Mouse (Mus musculus): ENCODE measurements around the gene Tas2r131.
"Not testable (repeated sequence)": the region's sequence is repeated elsewhere in the genome, so short reads cannot be mapped to it uniquely, and the experiment has no call there.

Tas2r131 gene

DNA sequence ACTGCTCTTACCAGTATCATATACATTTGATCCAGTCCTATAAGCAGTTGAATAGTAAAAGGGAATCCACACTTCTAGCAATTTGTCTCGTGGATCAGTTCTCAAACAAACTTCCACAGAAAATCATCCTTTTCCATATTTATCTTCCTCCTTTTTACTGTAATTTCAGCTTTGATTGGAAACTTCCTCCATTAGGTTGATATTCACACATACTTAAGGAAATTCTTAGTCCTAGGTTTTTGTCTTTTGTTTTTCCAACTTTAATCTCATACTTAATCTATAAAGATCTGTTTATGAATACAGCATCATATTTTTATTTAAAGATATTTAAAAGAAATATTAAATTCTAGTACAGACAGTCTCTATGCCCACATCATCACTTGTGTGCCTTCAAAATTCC is at the start of gene Tas2r131:
Gene Tas2r131 (minus strand): TSS at position 101 of the 400 bp plus-strand sequence.
- ATAC-seq (ENCODE audit: low TSS enrichment) = no peak

DNA sequence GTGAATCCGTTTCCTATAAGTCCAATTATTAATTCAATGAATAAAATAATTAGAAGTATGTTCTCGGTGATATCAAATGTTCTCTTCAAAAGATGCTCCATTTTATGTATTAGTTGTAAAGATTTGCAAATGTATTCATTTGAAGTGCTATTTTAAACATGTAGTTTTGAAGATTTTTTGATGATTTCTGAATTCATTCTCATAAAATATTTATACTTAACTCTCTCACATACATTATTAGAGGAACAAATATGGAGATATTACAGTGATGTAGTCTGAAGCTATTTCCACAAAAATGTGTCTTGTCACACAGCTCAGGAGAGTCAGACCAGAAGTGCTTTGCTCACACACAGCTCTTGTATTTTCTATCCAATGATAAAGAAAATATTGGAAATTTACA is 23.1 kb upstream of the Tas2r131 start, which contains the start of gene Tas2r109:
Gene Tas2r109 (minus strand): TSS at position 101 of the 400 bp plus-strand sequence.
- ATAC-seq (ENCODE audit: low TSS enrichment) = no peak

DNA sequence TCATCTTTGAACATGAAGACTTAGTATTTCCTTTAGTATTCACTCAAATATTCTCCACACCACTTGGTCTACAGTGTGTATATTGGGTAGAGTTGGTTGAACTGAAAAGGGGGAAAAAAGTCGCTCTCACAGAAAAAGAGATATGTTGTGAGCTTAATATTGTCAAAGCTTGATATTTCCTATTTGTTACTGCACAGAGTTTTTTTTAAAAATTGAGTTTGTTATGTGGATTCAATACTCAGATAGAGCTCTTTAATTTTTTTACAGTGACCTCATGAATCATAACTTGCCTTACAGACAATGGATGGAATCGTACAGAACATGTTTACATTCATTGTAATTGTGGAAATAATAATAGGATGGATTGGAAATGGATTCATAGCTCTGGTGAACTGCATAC is 6.9 kb downstream of the Tas2r131 start, which contains the start of gene Tas2r129:
Gene Tas2r129 (plus strand): TSS at position 301 of the 400 bp plus-strand sequence.
- ATAC-seq (ENCODE audit: low TSS enrichment) = no peak

DNA sequence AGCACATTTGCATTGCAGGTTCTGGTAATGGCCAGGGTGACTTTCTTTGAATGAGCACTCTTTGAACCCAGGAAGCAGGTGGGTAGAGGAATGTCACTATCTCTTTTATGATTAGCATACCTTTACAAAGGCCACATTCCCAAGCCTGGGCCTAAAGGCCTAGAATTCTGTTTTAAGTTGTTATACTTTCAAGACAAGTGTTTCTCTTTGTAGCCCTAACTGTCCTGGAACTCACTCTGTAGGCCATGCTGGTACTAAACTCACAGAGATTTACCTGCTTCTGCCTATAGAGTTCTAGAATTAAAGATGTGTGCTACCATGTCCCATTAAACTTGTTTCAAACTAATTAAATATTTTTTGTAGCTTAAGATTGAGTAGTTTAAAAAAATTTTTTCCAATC is 16.3 kb downstream of the Tas2r131 start:
- not testable (repeated sequence) for ATAC-seq (ENCODE audit: low TSS enrichment)

DNA sequence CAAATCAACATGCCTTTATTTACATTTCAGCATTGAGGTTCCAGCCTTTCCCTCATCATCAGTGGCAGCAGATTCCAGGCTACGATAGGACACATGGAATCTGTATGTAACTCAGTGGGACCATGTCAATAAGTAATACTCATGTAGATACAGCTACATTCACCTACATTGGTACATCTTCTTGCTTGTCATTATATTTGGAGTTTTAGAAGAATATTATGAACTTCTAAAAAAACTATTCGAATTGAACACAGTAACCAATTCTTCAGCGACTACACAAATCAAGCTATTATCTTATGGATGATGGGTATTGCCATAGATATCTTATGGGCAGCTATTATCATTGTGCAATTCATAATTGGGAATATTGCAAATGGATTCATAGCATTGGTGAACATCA is 48.4 kb downstream of the Tas2r131 start, which contains the start of gene Tas2r125:
Gene Tas2r125 (plus strand): TSS at position 301 of the 400 bp plus-strand sequence.
- ATAC-seq (ENCODE audit: low TSS enrichment) = no peak

Data from frontal cortex, adult (tissue).